Mouse (Mus musculus) liver, postnatal 0 days (tissue): ENCODE measurements around the gene Olfr128.

Experiments used
- CTCF ChIP-seq: sonication (generic); IDR thresholded peaks from 2 replicates; pipeline ENCODE4 v1.5.1; 2016; ENCODE audit warnings: antibody characterized with exemption, low read depth
- EP300 ChIP-seq: IDR thresholded peaks from 2 replicates; pipeline ENCODE4 v1.6.1; 2016; ENCODE audit warnings: antibody characterized with exemption, low read depth, mild to moderate bottlenecking

- TF ChIP-seq CTCF (no peak), EP300 (no peak)
Observed at GRCm38 (mm10) chr17:37952979-37953378, 32.6 kb downstream of the Olfr128 start, which contains the start of gene Olfr761.
